Mouse (Mus musculus): ENCODE measurements around the gene Osbpl5.

The Osbpl5 gene

GRCm38 (mm10) chr7:143756125-143757026 lies at the start of gene Osbpl5:
Gene Osbpl5, minus strand, starts transcription at chr7:143756985.
- DNase-seq = peak; percentile 39

GRCm38 (mm10) chr7:143805199-143805624 lies 48.4 kb upstream of the Osbpl5 start:
- no peak for DNase-seq

GRCm38 (mm10) chr7:143801195-143802065 lies 44.6 kb upstream of the Osbpl5 start:
- no peak for DNase-seq

- DNase-seq = no peak
These were observed 44.0 kb upstream of the Osbpl5 start for GRCm38 (mm10) chr7:143800770-143801169.

- DNase-seq = no peak
These were observed 42.0 kb upstream of the Osbpl5 start for GRCm38 (mm10) chr7:143798783-143799182.

GRCm38 (mm10) chr7:143793121-143793520 lies 36.3 kb upstream of the Osbpl5 start:
- DNase-seq = peak; percentile 74

- DNase-seq = no peak
These were observed 35.7 kb upstream of the Osbpl5 start for GRCm38 (mm10) chr7:143792336-143792985.

- DNase-seq = peak; percentile 76
These were observed 27.4 kb upstream of the Osbpl5 start, which contains the start of gene Mrgpre for GRCm38 (mm10) chr7:143783996-143784829. Gene Mrgpre, minus strand, starts transcription at chr7:143784500.

- peak; percentile 34 for DNase-seq
These were observed 26.7 kb upstream of the Osbpl5 start for GRCm38 (mm10) chr7:143783378-143783995.

GRCm38 (mm10) chr7:143777375-143777774 lies 20.6 kb upstream of the Osbpl5 start:
- no peak for DNase-seq

GRCm38 (mm10) chr7:143776137-143776536 lies 19.4 kb upstream of the Osbpl5 start:
- peak; percentile 65 for DNase-seq

- DNase-seq = no peak
These were observed 12.7 kb upstream of the Osbpl5 start for GRCm38 (mm10) chr7:143769461-143769860.

GRCm38 (mm10) chr7:143768267-143768666 lies 11.5 kb upstream of the Osbpl5 start:
- DNase-seq = no peak

- no peak for DNase-seq
These were observed 10.1 kb upstream of the Osbpl5 start, which contains the start of gene Mrgprg for GRCm38 (mm10) chr7:143766893-143767292. Gene Mrgprg, minus strand, starts transcription at chr7:143766993.

- DNase-seq = peak; percentile 71
These were observed 8.2 kb upstream of the Osbpl5 start for GRCm38 (mm10) chr7:143764876-143765530.

GRCm38 (mm10) chr7:143763794-143764193 lies 7.0 kb upstream of the Osbpl5 start:
- peak; percentile 48 for DNase-seq

- no peak for DNase-seq
These were observed 2.2 kb upstream of the Osbpl5 start for GRCm38 (mm10) chr7:143758956-143759355.

GRCm38 (mm10) chr7:143757696-143758095 lies 911 bp upstream of the Osbpl5 start:
- DNase-seq = no peak

- DNase-seq = peak; percentile 89
These were observed 224 bp upstream of the Osbpl5 start for GRCm38 (mm10) chr7:143757027-143757390.

GRCm38 (mm10) chr7:143755357-143756124 lies 1.2 kb downstream of the Osbpl5 start:
- DNase-seq = peak; percentile 6

All from thymus, postnatal 4 days (tissue).